Mouse (Mus musculus) mature B cell (primary cell): ENCODE measurements around the gene Thtpa.

Source experiments
- in situ Hi-C: fragments of 300-500 bp; cut with MboI; formaldehyde crosslinking; loops from 2 replicates; pipeline ENCODE4 v1.14.3; 2019

Thtpa gene

DNA sequence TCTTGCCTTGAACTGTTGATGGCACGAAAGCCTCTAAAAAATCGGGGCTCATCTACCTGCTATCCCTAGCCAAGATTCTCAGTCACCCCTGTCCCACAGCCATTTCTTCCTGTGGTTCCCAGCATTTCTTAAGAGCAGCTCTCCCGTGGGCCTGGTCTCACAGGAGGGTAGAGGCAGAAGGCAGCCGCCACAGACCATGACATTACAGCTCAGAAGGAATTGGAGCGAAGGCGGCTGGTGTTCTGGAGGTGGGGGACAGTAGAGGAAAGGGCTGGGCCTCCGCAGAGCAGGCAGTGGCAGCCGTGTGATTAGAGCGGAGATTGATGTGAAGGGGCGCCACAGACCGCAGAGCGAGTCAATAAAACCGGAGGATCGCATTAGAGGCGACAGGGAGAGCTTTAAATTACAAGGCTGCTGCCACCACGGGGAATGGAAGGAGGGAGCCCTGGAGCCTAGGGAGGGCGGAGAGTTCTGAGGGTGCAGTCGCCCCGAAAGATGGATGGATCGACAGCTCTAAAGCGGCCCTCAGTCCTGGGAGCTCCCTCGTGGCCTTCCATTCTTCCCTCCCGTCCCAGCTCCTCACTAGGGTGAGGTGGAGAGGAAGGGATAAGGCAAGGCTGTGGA is 16.1 kb upstream of the Thtpa start:
- in situ Hi-C loops: no loop called here

DNA sequence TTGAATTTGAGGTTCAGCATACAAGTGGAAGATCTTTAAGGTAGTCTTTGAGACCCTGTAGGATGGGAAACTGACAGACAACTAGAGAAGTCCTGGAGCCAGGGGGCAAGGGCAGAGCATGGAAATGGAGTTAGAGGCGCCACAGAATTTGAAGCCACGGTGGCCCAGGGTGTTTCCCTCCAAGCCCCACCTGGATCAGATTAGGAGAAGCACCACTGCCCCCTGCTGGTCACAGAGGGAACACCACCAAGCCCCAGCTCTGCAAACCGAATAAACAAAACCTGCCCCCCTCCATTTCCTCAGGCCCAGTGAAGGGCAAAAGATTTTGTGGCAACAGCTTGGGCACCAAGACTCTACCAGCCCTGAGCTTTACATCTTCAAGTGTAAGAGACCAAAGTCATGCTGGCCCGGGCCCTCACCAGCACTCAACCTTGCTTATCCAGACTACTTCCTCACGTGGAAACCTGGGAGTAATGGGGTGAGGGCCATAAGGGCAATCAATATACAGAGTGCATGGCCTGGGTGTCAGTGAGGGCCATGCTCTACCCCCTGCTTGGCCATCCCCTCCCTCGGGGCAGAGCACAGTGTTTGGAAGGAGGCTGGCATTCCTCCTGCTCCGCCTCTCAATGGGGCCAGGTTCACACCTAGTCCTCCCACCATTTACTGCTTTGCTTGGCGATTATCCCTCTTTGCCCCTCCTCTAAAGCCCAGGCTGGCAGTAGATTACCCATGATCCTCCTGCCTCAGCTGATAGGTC is 15.2 kb upstream of the Thtpa start:
- in situ Hi-C loops: no loop called here

DNA sequence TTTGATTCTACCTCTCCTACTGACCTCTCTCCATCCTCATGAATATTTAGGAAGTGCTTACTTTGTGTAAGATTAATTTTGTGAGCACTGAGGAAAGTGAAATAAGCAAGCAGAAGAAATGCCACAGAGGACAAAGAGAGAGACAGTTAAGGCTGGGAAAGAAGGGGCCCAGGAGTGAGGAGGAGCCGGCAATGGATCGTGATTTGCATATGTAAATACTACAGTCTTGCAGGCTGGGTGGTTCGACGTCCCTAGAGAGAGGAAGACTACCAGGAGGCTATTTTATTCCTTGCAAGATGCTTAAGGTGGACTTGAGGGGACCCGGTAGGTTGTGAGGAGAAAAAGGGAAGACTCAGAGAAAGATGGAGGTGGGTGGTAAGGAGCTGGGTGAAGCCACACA is 13.5 kb upstream of the Thtpa start:
- in situ Hi-C loops: loop anchor here (5.0 kb wide), 1 partner anchor 54 kb away; no protein-coding TSS in a partner anchor

DNA sequence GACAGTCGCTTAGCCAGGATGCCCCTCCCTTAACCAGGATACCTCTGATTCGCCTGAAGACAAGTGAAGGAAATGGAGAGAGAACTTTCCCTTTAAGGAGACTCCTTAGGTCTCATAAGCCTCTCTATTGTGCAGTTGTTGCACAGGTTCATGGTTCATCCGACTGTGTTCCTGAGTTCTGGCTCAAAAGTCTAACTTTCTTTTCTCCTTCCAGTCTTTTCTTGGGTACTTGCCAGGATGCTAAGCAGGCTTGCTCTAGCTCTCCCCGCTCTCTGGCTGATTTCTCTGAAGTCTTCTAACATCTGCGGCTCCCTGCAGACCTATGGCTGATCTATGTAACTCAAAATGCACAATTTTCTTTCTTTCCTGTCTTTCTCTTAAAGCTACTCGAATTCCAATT is 11.1 kb upstream of the Thtpa start:
- in situ Hi-C loops: loop anchor here (5.0 kb wide), 1 partner anchor 56 kb away; no protein-coding TSS in a partner anchor

DNA sequence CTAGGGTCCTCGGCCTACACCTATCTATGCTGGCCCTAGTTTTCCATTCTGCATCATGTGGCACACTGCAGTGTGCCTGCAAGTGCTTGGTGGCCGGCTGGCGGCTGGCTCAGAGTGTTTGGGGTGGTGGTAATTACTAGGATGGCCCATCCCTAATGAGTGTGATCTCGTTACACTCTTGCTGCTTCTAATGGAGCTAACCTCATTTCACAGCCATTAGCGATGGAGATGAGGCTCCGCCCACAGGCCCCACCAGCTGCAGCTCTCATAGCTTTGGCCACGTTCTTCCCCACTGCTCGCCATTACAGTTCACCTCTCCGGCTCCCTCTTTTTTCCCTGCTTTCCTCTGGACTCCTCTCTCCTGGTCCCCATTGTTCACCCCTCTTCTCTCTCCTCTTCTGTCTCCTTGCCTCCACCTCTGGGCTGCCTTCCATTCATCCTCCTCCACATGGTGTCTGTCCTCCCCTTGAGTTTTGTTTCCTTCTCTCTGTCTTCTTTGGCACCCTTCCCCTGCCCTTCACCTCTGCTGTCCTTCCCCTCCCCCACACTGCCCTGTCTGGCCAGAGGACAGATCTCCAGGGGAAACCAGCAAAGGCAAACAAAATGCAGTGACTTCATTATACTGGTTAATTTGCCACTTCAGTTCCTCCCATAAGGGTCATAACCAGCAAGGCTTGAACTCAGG is 9.1 kb upstream of the Thtpa start:
- in situ Hi-C loops: no loop called here

DNA sequence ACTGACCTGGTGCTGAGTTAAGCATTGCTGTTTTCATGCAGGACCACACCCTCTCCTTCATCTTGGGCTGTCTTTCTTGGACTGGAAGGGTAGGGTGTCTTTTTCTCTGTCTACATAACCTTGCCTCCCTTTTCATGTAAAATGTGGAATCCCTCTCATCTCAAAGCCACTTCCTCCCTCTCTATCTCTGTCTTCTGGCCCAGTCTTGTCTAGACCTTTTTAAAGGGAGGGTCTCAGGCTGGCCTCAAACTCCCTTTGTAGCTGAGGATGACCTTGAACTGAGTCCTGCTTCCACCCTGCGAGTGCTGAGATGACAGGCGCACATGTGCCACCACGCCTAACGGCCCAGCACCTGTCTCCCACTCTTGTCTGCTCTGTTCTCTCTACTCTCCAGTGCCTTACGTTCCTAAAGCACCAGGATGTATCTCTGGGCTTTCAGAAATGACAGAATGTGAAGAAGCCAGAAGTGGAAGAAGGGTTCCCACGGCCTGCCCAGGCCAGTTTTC is 8.5 kb upstream of the Thtpa start:
- in situ Hi-C loops: no loop called here

DNA sequence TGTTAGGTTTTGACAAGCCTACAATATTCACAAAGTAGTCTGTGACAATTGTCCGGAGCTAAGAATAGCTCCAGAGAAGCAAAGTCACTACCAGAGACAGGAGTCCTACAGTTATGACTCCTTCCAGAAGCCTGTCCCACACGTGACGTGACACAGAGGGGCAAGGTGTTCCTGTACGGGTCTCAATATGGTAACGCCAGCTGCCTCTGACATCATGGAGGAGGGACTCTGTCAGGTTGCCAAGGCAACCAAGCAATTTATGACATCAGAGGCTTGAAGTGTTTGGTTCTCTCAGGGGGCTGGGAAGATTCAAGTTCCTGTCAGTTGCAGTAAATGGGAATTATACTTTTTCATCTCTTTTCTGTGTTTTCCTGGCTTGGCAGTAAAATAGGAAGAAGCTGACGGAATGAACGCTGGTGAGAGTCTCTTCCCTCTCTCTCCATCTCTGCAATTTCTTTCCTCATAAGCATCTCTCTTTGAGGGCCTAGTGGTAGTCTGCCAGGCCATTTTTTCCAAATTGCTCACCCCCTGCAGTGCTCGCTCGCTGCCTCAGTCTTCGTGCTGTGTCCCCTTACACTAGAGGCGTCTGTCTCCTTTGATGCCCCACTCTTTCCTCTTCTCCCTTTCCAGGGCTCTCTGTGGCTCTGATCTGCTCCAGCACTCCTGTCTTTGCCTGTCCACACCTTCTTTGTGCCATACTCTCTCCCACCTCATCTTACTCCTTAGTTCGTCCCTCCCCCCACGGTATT is 5.2 kb upstream of the Thtpa start:
- in situ Hi-C loops: no loop called here

DNA sequence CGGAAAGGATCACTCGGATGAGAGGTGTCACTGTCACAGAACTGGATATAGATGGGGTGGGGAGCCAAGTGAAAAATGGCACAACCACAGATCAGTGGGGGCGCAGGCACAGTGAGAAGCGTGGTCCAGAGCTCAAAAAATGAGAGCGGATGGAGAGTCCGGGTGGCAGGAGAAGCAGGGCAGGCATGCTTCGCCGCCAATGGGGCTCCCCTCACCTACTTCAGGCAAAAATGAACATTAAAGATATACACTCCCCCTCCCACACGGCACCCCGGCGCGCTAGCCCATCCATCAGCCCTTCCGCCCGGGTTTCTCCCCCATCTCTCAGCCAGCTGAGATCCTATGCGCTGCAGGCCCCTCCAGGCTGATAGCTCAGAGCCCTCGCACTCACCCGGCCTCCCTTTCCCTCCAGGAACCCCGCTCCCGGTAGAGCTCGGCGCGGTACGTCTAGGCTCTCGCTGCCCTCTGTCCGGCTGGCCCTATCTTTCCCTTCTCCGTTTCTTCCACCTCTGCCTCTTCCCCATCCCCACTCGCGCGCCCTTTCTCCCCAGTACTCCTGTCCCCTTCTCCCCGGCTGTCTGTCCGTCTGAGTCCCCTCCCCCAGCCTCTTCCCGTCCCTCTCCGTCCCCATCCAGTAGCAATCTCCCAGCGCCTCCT is 3.2 kb upstream of the Thtpa start:
- in situ Hi-C loops: no loop called here

DNA sequence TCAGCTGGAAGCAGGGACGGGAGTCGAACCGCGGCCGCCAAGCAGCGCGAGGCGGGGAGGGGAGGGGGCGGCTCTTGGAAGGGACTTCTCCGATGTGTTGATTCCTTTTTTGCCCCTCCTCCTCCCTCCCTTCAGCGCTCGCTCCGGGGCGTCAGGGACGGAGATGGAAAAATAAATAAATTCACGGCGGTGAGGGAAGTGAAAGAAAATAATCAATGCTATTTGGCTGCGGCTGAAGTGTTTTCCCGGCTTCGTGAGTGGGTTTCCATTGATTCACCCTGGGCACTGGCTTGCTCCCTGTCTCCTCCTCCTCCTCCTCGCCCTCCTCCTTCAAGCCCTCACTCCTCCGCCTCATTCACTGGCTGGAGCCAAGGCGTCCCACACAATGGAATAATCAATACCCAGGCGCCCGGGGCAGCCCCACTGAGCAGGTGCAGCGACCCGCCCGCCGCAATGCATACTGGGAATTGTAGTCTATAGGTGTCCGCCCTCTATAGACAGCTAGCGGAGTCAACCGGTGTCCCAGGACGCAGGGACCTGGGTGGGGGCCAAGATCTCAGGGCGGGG is 2.5 kb upstream of the Thtpa start, which contains the start of gene Zfhx2:
Gene Zfhx2, minus strand, starts transcription at position 314 of the 567 bp plus-strand sequence.
- in situ Hi-C loops: no loop called here

DNA sequence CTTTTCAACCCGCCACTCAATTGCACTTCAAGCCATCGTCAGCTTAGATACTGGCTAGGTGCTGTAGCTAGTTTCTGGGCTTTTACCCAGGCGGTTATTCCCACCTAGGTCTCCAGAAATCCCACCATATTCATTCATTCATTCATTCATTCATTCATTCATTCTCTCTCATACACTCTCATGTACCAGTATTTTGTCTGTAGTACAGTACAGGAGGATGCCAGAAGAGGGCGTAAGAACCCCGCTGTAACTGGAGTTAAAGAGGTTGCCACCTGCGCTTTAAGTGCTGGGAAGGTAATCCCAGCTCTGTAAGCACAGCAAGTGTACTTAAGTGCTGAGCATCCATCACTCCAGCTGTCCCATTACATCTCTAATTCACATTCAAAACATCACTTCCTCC is 657 bp upstream of the Thtpa start:
- in situ Hi-C loops: no loop called here

DNA sequence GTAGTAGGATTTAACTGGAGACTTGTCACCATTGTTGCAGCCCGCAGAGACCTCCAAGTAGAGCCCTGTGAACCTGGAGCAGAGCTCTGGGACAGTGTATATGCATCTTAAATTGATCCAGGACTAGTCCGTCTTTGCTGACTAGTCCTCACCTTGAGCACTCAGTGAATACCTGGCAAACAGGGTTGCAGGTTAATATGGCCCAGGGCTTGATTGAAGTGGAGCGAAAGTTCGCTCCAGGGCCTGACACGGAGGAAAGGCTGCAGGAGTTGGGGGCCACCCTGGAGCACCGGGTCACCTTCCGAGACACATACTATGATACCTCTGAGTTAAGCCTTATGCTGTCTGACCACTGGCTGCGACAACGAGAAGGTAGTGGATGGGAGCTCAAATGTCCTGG is 679 bp downstream of the Thtpa start:
- in situ Hi-C loops: no loop called here

DNA sequence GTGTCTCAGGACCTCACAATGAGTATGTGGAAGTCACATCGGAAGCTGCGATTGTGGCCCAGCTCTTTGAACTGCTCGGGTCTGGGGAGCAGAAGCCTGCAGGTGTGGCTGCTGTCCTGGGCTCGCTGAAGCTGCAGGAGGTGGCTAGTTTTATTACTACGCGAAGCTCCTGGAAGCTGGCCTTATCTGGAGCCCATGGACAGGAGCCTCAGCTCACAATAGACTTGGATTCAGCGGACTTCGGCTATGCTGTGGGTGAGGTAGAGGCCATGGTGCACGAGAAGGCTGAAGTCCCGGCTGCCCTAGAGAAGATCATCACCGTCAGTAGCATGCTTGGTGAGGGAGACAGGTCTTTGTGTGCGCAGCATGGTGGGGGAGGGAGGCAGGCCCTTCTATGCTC is 1.1 kb downstream of the Thtpa start:
- in situ Hi-C loops: no loop called here

DNA sequence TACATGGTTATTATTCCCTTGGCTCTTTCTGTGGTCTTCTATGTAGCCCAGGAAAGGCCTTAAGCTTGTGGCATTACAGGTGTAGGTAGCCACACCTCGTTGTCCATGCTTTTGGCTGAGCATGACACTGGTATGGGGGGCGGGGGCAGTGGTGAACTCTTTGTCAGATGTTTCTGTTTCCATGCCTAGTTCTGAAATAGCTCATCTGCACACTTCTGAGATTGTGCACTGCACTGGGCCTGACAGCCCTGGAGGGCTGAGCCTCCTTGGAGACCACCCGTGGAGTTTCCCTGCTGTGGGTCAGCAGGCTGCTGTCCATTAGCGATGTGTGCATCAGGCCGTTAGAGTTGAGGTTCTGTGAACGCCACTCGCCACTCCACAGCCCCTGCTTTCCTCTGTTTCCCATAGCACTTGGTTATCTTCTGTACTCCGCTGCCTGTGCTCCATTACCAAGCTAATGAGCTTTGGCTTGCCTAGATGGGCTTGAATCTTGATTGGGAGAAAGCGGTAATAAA is 2.0 kb downstream of the Thtpa start:
- in situ Hi-C loops: no loop called here

DNA sequence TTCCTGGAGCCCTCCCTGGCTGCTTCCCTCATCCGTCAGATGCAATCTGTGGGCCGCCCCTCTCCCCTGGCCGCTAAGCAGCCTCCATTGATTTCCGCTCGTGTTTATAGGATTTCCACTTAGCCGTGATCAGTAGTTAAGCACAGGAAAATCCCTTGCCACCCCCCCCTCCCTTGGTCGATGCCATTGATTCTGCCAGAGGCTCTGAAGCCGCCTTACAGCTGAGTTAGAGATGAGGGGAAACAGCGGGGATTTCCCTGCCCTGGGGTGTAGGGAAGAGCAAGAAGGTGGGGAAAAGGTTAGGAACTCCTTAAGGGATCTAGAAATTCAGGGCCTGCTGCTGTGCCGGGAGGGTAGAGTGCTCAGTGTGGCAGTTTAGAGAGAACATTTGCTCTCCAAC is 3.1 kb downstream of the Thtpa start:
- in situ Hi-C loops: no loop called here

DNA sequence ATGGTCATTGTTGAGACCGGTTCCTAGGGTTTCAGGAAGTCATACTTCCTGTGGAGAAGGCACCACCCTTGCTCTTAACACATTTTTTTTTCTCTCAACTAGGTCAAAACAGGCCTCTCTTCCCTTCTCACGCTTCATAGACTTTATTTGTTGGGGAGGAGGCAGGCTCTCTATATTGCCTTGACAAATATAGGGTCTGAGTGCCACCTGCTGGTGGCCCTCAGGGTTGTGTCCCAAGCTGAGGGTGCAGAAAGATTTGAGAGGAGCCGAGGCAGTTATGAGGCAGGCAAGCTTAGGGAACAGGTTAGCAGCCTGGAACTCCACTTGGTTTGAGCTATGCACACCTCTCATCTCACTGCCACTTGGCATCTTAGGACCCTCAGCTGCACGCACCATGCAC is 3.5 kb downstream of the Thtpa start:
- in situ Hi-C loops: no loop called here

DNA sequence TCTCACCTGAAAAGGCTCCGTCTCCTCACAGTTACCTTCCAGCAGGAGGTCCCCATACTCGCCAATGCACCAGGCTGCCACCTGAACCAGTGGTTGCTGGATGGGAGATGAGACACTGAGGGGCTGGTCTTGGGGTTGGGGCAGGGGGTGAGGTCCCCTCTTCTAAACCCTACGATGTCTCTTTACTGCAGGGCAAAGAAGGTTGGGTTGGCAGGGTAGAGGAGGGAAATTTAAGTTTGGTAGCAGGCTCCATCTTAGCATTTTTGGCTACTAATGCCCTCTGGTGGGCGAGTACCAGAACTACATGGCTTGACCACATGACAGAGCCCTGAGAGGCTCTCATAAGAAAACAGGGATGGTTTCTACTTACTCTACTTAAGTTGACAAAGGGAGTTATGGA is 7.0 kb downstream of the Thtpa start:
- in situ Hi-C loops: no loop called here

DNA sequence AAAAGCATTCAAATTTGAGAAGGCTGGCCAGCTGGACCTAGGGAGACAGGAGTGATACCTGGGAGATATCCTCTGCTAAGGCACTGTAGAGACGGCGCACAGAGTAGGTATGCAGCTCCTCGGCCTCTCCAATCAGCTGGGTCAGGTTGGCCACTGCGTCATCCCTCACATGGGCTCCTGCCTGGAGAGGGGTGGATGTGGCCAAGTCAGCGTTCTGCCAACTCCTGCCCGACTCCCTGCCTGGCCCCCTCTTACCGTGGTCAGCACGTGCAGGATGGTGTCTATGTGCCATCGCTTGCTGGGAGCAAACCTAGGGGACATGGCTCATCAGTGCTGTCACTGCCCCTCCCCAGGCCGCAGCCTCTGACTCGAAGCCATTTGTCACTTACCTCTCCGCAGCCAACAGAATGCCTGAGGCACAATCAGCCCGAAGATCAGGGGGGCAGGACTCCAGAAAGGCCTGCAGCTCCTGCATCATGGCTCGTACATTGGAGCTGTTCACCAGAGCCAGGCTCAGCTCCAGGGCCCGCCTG is 7.7 kb downstream of the Thtpa start:
- in situ Hi-C loops: no loop called here

DNA sequence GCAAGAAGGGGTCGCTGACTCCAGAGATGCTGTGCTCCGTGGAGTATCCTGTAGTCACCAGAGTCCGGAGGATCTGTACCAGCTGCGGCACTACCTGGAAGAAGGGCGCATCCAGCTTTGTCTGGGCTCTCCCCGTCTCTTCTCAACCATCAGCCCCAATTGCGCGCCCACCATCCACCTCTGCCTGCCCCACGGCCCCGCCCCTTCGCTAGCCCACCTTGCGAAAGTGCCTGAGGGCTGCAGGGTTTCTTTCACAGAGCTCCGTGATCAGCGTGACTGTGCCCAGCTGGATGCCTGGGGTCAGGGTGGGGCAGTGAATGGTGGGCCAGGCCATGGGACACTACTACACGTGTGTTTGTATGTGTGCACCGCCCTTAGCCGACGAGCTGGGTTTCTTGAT is 9.8 kb downstream of the Thtpa start:
- in situ Hi-C loops: no loop called here

DNA sequence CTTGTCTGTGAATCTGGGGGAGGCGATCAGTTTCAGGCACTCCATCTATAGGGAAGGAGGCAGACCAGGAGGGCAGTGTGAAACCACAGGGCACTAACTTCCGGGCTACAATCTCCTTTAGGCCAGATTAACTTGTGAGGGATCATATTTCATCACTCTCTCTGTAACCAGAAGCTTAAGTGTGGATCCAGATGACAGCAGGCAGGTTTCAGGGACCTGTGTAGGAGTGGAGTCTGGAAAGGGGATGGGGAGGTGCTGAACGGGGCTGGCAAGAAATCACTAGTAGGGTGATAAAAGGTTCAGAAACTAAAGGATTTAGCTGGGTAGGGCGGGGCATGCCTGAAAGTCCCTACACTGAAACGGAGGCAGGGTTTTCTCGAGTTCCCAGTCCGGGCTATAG is 10.8 kb downstream of the Thtpa start:
- in situ Hi-C loops: no loop called here
